Mouse (Mus musculus): ENCODE measurements at regions not wholly inside any gene's neighbourhood (a gene's known extent, or its start where the extent isn't known, plus 50 kb on each side); places are given as distances from the start of the nearest gene placed in this dataset.

- no peak for TF ChIP-seq CTCF (IDR thresholded peaks at IDR 0.05; ENCODE audit: low read depth)
- no peak overlapping the region for H3K9ac ChIP-seq (replicated peaks; ENCODE audit: low read length)
- no peaks in the 10 kb centered on the region for H3K27me3 ChIP-seq (ENCODE audit: insufficient read depth, low read length)
- H3K4me3 ChIP-seq (ENCODE audit: low read length): no peak overlapping the region
- DNase-seq (ENCODE audit: low spot score) (peak; percentile 65), ATAC-seq (peak; percentile 70; the same call in 1 of the 2 replicates)
- H3K4me1 ChIP-seq (ENCODE audit: insufficient read depth, low read length): no peaks in the 10 kb centered on the region
- no peak overlapping the region for H3K27ac ChIP-seq
- H3K36me3 ChIP-seq (ENCODE audit: insufficient read depth, low read length): no peaks in the 10 kb centered on the region
- no peak overlapping the region for H3K4me2 ChIP-seq (ENCODE audit: low read depth, low read length)
- 80% methylated on average over 10 of the region's 10 CpGs for WGBS
- no peaks in the 10 kb centered on the region for H3K9me3 ChIP-seq (ENCODE audit: low read length)
Measured at GRCm38 (mm10) chr9:91798171-91798836, 394.4 kb upstream of the Plscr5 start.

- DNase-seq (ENCODE audit: low spot score): peak; percentile 71
Measured at GRCm38 (mm10) chr9:91796976-91797375, 395.8 kb upstream of the Plscr5 start.

GRCm38 (mm10) chr9:91752935-91753334 is 387.3 kb upstream of the Zic1 start:
- DNase-seq (ENCODE audit: low spot score): no peak
- Histone ChIP-seq H3K36me3 (ENCODE audit: insufficient read depth, low read length) (no peaks in the 10 kb centered on the region), H3K4me3 (ENCODE audit: low read length) (no peak overlapping the region), H3K9me3 (ENCODE audit: low read length) (no peaks in the 10 kb centered on the region), H3K9ac (replicated peaks; ENCODE audit: low read length) (no peak overlapping the region), H3K4me2 (ENCODE audit: low read depth, low read length) (no peak overlapping the region), H3K4me1 (ENCODE audit: insufficient read depth, low read length) (no peaks in the 10 kb centered on the region), H3K27ac (no peak overlapping the region), H3K27me3 (ENCODE audit: insufficient read depth, low read length) (no peaks in the 10 kb centered on the region)
- no peak for ATAC-seq
- WGBS: 71% methylated on average over 1 of the region's 1 CpGs
- TF ChIP-seq CTCF (IDR thresholded peaks at IDR 0.05; ENCODE audit: low read depth): no peak

More at GRCm38 (mm10) chr9:91796976-91797375, 395.8 kb upstream of the Plscr5 start:
- no peak for TF ChIP-seq CTCF (IDR thresholded peaks at IDR 0.05; ENCODE audit: low read depth)
- Histone ChIP-seq H3K27me3 (ENCODE audit: insufficient read depth, low read length) (no peaks in the 10 kb centered on the region), H3K4me1 (ENCODE audit: insufficient read depth, low read length) (no peaks in the 10 kb centered on the region), H3K4me3 (ENCODE audit: low read length) (no peak overlapping the region), H3K4me2 (ENCODE audit: low read depth, low read length) (no peak overlapping the region), H3K36me3 (ENCODE audit: insufficient read depth, low read length) (no peaks in the 10 kb centered on the region), H3K9ac (replicated peaks; ENCODE audit: low read length) (no peak overlapping the region), H3K9me3 (ENCODE audit: low read length) (no peaks in the 10 kb centered on the region), H3K27ac (no peak overlapping the region)
- WGBS: 62% methylated on average over 4 of the region's 4 CpGs
- peak; percentile 43; the same call in 1 of the 2 replicates for ATAC-seq

GRCm38 (mm10) chr9:91711106-91711505 is 345.5 kb upstream of the Zic1 start:
- H3K4me3 ChIP-seq (ENCODE audit: low read length): no peak overlapping the region
- no peak for TF ChIP-seq CTCF (IDR thresholded peaks at IDR 0.05; ENCODE audit: low read depth)
- H3K9me3 ChIP-seq (ENCODE audit: low read length): no peaks in the 10 kb centered on the region
- ATAC-seq: no peak
- no peaks in the 10 kb centered on the region for H3K36me3 ChIP-seq (ENCODE audit: insufficient read depth, low read length)
- WGBS: 80% methylated on average over 5 of the region's 5 CpGs
- no peak overlapping the region for H3K27ac ChIP-seq
- no peak overlapping the region for H3K9ac ChIP-seq (replicated peaks; ENCODE audit: low read length)
- no peak overlapping the region for H3K4me2 ChIP-seq (ENCODE audit: low read depth, low read length)
- H3K27me3 ChIP-seq (ENCODE audit: insufficient read depth, low read length): no peaks in the 10 kb centered on the region
- DNase-seq (ENCODE audit: low spot score): no peak
- no peaks in the 10 kb centered on the region for H3K4me1 ChIP-seq (ENCODE audit: insufficient read depth, low read length)

- H3K9ac ChIP-seq (replicated peaks; ENCODE audit: low read length): no peak overlapping the region
- H3K27me3 ChIP-seq (ENCODE audit: insufficient read depth, low read length): no peaks in the 10 kb centered on the region
- TF ChIP-seq CTCF (IDR thresholded peaks at IDR 0.05; ENCODE audit: low read depth): no peak
- no peak overlapping the region for H3K4me3 ChIP-seq (ENCODE audit: low read length)
- H3K4me2 ChIP-seq (ENCODE audit: low read depth, low read length): no peak overlapping the region
- ATAC-seq (0 out of 2 replicates have a peak, but pooled peaks have one; percentile 40), DNase-seq (ENCODE audit: low spot score) (peak; percentile 42)
- no peaks in the 10 kb centered on the region for H3K4me1 ChIP-seq (ENCODE audit: insufficient read depth, low read length)
- 52% methylated on average over 6 of the region's 6 CpGs for WGBS
- no peak overlapping the region for H3K27ac ChIP-seq
- H3K9me3 ChIP-seq (ENCODE audit: low read length): no peaks in the 10 kb centered on the region
- H3K36me3 ChIP-seq (ENCODE audit: insufficient read depth, low read length): no peaks in the 10 kb centered on the region
Measured at GRCm38 (mm10) chr9:91680859-91681258, 315.2 kb upstream of the Zic1 start.

GRCm38 (mm10) chr9:91666667-91667066 is 301.1 kb upstream of the Zic1 start:
- DNase-seq (ENCODE audit: low spot score) (no peak), ATAC-seq (no peak)
- Histone ChIP-seq H3K4me2 (ENCODE audit: low read depth, low read length) (no peak overlapping the region), H3K4me1 (ENCODE audit: insufficient read depth, low read length) (no peaks in the 10 kb centered on the region), H3K4me3 (ENCODE audit: low read length) (no peak overlapping the region), H3K27me3 (ENCODE audit: insufficient read depth, low read length) (no peaks in the 10 kb centered on the region), H3K36me3 (ENCODE audit: insufficient read depth, low read length) (no peaks in the 10 kb centered on the region), H3K9ac (replicated peaks; ENCODE audit: low read length) (no peak overlapping the region), H3K27ac (no peak overlapping the region), H3K9me3 (ENCODE audit: low read length) (no peaks in the 10 kb centered on the region)
- WGBS: 79% methylated on average over 1 of the region's 1 CpGs
- no peak for TF ChIP-seq CTCF (IDR thresholded peaks at IDR 0.05; ENCODE audit: low read depth)

- no peak overlapping the region for H3K4me2 ChIP-seq (ENCODE audit: low read depth, low read length)
- 54% methylated on average over 2 of the region's 2 CpGs for WGBS
Measured at GRCm38 (mm10) chr9:91660089-91660488, 294.5 kb upstream of the Zic1 start.

More at GRCm38 (mm10) chr9:91660089-91660488, 294.5 kb upstream of the Zic1 start:
- no peak for TF ChIP-seq CTCF (IDR thresholded peaks at IDR 0.05; ENCODE audit: low read depth)
- Histone ChIP-seq H3K27me3 (ENCODE audit: insufficient read depth, low read length) (no peaks in the 10 kb centered on the region), H3K4me3 (ENCODE audit: low read length) (no peak overlapping the region), H3K36me3 (ENCODE audit: insufficient read depth, low read length) (no peaks in the 10 kb centered on the region), H3K9ac (replicated peaks; ENCODE audit: low read length) (no peak overlapping the region), H3K27ac (no peak overlapping the region), H3K4me1 (ENCODE audit: insufficient read depth, low read length) (no peaks in the 10 kb centered on the region), H3K9me3 (ENCODE audit: low read length) (no peaks in the 10 kb centered on the region)
- peak; percentile 43 for DNase-seq (ENCODE audit: low spot score)
- no peak for ATAC-seq

Measured in hindbrain, postnatal 0 days (tissue).